Mouse (Mus musculus) embryo, embryonic 11.5 days (tissue): Measurements from ENCODE around the gene Tsc2.
A peak's percentile ranks its signal among the peaks of the same experiment; 100 is the strongest.
"Not testable (repeated sequence)": the region's sequence is repeated elsewhere in the genome, so short reads cannot be mapped to it uniquely, and the experiment has no call there.

ENCODE experiments used
- DNase-seq: peaks from one replicate; pipeline ENCODE4 v3.0.0-alpha.2; 2012; ENCODE audit warnings: low read depth, low spot score

Tsc2 gene

GRCm38 (mm10) chr17:24632167-24632812 lies at the start of gene Tsc2, which contains the start of gene Nthl1:
Gene Tsc2 (minus strand): TSS chr17:24632630.
Gene Nthl1 (plus strand): TSS chr17:24632680.
- peak; percentile 83 for DNase-seq

GRCm38 (mm10) chr17:24677500-24678080 lies 45.2 kb upstream of the Tsc2 start:
- no peak for DNase-seq

- no peak for DNase-seq
Measured at GRCm38 (mm10) chr17:24676877-24677276, 44.4 kb upstream of the Tsc2 start.

GRCm38 (mm10) chr17:24676187-24676586 lies 43.8 kb upstream of the Tsc2 start:
- DNase-seq: peak; percentile 56

GRCm38 (mm10) chr17:24674277-24674676 lies 41.8 kb upstream of the Tsc2 start:
- no peak for DNase-seq

GRCm38 (mm10) chr17:24672141-24672540 lies 39.7 kb upstream of the Tsc2 start:
- no peak for DNase-seq

- no peak for DNase-seq
Measured at GRCm38 (mm10) chr17:24671346-24671745, 38.9 kb upstream of the Tsc2 start.

- no peak for DNase-seq
Measured at GRCm38 (mm10) chr17:24670246-24670844, 37.9 kb upstream of the Tsc2 start.

- DNase-seq: peak; percentile 85
Measured at GRCm38 (mm10) chr17:24669545-24670245, 37.3 kb upstream of the Tsc2 start, which contains the start of gene Zfp598. Gene Zfp598 (plus strand): TSS chr17:24669687.

GRCm38 (mm10) chr17:24669214-24669544 lies 36.7 kb upstream of the Tsc2 start:
- DNase-seq: not testable (repeated sequence)

GRCm38 (mm10) chr17:24667416-24667815 lies 35.0 kb upstream of the Tsc2 start:
- DNase-seq: no peak

GRCm38 (mm10) chr17:24667011-24667410 lies 34.6 kb upstream of the Tsc2 start:
- DNase-seq: not testable (repeated sequence)

- DNase-seq: no peak
Measured at GRCm38 (mm10) chr17:24658017-24658758, 25.8 kb upstream of the Tsc2 start, which contains the start of gene Npw. Gene Npw (minus strand): TSS chr17:24658457.

- DNase-seq: no peak
Measured at GRCm38 (mm10) chr17:24654969-24655368, 22.5 kb upstream of the Tsc2 start.

GRCm38 (mm10) chr17:24653967-24654710 lies 21.7 kb upstream of the Tsc2 start:
- DNase-seq: peak; percentile 51

GRCm38 (mm10) chr17:24651835-24652234 lies 19.4 kb upstream of the Tsc2 start:
- DNase-seq: no peak

- no peak for DNase-seq
Measured at GRCm38 (mm10) chr17:24650766-24651165, 18.3 kb upstream of the Tsc2 start.

GRCm38 (mm10) chr17:24650070-24650616 lies 17.7 kb upstream of the Tsc2 start, which contains the start of gene Slc9a3r2:
Gene Slc9a3r2 (minus strand): TSS chr17:24650327.
- no peak for DNase-seq

- DNase-seq: no peak
Measured at GRCm38 (mm10) chr17:24649581-24650069, 17.2 kb upstream of the Tsc2 start.

- DNase-seq: no peak
Measured at GRCm38 (mm10) chr17:24648731-24649377, 16.4 kb upstream of the Tsc2 start.
